Mouse (Mus musculus) subcutaneous adipose tissue, adult 2 months (tissue): ENCODE measurements around the gene Capza1. TPM values are rescaled to one million over a fixed set of nuclear protein-coding genes. Genes with fewer than 3 reads are reported as not detected.

ENCODE experiments used
- polyA plus RNA-seq: library from polyadenylated mRNA; depleted of rRNA; stranded (reverse); fragments of >200 nt; gene quantifications from 2 replicates; pipeline ENCODE4 v1.2.3, GENCODE M21; 2012; ENCODE audit warnings: low replicate concordance; rRNA removed

The Capza1 gene
- polyA plus RNA-seq = 30.2 and 49.5 TPM in 2 replicates

GRCm38 (mm10) chr3:104863786-104864650 lies at the start of gene Capza1, which contains the start of gene St7l:
Capza1 (minus strand) TSS chr3:104864505.
St7l (plus strand) TSS chr3:104864005.

GRCm38 (mm10) chr3:104817991-104818748 lies 46.1 kb downstream of the Capza1 start, which contains the start of gene Mov10:
Mov10 (minus strand) TSS chr3:104818563.

GRCm38 (mm10) chr3:104788075-104788474 lies 76.2 kb downstream of the Capza1 start, which contains the start of gene Rhoc:
Rhoc (plus strand) TSS chr3:104788375.

GRCm38 (mm10) chr3:104781471-104781903 lies 82.8 kb downstream of the Capza1 start, which contains the start of gene Fam19a3:
Fam19a3 (minus strand) TSS chr3:104781840.

GRCm38 (mm10) chr3:104780561-104781420 lies 83.5 kb downstream of the Capza1 start, which contains the start of gene Ppm1j:
Ppm1j (plus strand) TSS chr3:104781056.

Other genes with a start within 250 kb of the Capza1 start
- gene Slc16a1, start 225.8 kb downstream of the Capza1 start, polyA plus RNA-seq = 25.4 and 28.3 TPM in 2 replicates
- gene Ppm1j, start 83.4 kb downstream of the Capza1 start, polyA plus RNA-seq = 6.8 and 7.6 TPM in 2 replicates
- gene Fam19a3, start 82.7 kb downstream of the Capza1 start, polyA plus RNA-seq = 0.55 and 0.72 TPM in 2 replicates
- gene Rhoc, start 76.1 kb downstream of the Capza1 start, polyA plus RNA-seq = 170 and 187 TPM in 2 replicates
- gene Mov10, start 45.9 kb downstream of the Capza1 start, polyA plus RNA-seq = 17.9 and 28.2 TPM in 2 replicates
- 7.3 and 7.9 TPM in 2 replicates for gene St7l, start 500 bp downstream of the Capza1 start, polyA plus RNA-seq
- gene Wnt2b, start 97.4 kb upstream of the Capza1 start, polyA plus RNA-seq = 4.3 and 11.1 TPM in 2 replicates
- 3.7 and 9.0 TPM in 2 replicates for gene Cttnbp2nl, start 188.6 kb upstream of the Capza1 start, polyA plus RNA-seq
- not detected in 2 replicates for gene 4930564D02Rik, start 202.3 kb upstream of the Capza1 start, polyA plus RNA-seq